Mouse (Mus musculus) CD8-positive naive resting alpha-beta T cell, adult 57 days (primary cell): Measurements from ENCODE around the gene Ap5b1. TPM values are rescaled to one million over a fixed set of nuclear protein-coding genes. Genes with fewer than 3 reads are reported as not detected.

Source experiments
- total RNA-seq: library from RNA; stranded (reverse); gene quantifications from one replicate; pipeline ENCODE4 v1.2.4, GENCODE M21; 2023

The Ap5b1 gene
- total RNA-seq: 20.0 TPM

DNA sequence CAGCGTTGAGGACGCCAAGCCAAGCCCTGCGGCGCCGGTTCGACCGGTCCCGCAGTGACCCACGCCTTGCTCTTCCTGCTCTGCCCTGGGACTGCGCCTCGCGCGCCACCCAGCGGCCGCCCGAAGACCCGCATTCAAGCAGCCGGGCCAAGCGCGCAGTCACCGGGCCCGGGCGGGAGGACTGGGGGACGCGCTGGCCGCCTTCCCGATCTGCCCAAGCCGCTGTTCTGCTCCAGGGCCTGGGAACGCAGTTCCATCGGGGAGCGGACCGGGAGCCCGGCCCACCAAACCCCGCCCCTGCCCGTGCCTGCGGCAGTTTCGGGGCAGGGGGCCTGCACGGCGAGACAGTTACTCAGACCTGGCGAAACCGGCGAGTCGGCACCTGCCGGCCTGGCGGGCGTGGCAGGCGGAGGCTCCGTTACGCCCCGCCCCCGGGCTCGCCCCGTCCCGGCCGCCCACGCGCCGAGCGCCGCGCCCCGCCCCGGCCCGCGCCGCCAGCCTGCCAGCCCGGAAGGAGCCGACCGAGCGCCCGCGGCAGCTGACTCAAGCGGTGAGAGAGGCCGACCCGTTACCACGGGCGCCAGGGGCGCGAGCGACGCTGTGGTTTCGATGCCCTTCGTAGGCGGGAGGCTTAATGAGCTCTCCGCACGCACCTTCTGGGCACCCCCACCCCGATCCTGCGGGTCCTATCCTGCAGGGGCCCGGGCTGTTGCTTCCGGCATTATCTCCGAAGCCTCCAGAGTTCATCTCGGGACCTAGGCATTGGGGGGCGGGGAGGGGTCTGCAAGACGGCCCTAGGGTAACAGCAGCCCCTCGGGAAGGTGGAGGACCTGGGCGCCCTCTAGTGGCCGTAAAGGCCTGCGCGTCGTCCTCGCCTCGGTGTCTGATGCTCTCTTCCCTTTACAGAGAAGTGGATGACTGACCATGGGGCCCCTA lies at the start of gene Ap5b1:
Gene Ap5b1 (plus strand): TSS at position 492 of the 936 bp plus-strand sequence.

DNA sequence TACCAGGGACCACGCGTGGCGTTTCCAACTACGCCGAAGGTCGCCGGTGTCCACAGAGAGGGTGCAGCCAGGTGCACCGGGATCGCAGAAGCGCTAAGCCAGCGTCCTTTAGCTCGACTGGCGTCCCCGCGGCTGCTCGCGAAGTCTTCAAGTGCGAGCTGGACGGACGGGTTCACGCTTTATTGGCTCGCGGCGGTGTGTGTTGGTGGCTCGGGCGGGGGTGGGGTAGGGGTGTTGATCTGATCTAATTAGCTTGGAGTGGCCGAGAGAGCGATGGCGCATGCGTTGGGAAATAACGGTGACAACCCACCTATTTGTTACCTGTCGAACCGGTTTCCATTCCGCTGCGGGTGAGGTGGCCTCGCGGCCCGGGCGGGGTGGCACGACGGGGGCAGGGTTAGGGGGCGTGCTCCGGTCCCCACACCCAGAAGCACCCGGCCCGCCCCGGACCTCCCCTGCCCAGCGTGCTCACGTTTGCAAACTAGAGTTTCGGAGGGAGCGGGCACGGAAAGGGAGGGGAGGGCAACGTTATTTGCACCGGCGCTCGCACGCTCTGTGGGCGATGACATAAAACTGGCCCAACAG lies 7.3 kb upstream of the Ap5b1 start, which contains the start of gene Ovol1:
Gene Ovol1 (minus strand): TSS at position 190 of the 585 bp plus-strand sequence.

DNA sequence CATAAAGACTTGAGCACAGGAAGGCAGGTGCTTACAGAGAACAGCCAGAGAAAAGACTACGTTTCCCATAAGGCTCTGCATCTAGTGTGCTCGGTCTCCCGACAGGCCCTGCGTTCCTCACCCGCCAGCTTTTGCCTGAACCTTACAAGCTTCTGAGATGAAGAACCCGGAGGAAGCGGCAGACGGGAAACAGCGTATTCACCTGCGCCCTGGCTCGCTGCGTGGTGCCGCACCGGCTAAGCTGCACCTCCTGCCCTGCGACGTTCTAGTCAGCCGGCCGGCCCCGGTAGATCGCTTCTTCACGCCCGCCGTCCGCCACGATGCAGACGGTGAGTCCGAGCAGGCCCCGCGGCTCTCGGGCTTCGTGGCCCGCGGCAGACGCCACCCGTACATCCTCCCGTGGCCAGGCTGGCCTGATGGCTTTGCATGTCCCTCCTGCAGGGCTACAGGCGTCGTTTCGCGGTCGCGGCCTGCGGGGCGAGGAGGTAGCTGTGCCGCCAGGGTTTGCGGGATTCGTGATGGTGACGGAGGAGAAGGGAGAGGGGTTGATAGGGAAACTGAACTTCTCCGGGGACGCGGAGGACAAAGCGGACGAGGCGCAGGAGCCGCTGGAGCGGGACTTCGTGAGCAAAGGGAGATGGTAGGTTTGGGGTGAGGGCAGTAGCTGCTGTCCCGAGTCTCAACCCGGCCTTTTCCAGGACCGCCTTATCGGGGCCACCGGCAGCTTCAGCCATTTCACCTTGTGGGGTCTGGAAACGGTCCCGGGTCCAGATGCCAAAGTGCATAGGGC lies 34.1 kb downstream of the Ap5b1 start, which contains the start of gene Rnaseh2c:
Gene Rnaseh2c (plus strand): TSS at position 122 of the 790 bp plus-strand sequence.

DNA sequence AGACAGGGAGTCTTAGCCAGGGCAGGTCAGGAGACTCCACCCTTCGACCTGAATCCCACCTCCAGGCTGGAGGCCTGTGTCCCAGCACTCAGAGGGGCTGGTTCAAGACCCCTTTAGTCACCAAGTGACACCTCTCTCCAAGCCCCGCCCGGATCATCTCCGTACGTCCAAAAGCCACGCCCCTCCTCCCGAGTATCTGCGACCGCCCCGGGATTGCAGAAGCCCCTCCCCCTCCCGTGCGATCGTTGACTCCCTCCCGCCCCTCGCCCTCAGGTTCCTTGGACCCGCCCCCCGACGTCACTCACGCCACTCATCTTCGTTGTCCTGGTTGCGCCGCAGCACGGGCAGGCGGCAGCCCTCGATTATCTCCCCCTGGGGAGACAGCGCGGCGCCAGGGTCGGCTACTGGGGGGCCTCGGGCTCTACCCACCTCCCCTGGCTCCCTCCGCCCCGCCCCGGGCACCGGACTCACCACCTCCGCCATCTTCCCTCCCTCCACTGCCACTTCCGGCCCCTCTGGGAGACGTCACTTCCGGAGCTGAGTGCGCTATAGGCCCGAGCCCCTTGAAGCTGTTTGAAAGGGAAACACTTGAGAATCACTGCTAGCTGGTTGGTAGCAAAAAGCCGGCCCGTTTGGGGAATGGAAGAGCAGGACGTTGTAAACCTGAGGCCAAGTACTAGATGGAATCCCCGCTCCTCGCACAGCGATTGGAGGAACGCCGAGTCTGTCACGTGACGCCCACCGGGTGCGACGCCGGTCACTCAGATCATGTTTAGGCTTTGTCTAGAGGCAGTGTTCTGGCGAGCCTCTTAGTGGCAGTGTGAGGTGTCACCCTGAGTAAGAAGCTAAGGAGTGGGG lies 42.0 kb downstream of the Ap5b1 start, which contains the start of gene Kat5:
Gene Kat5 (minus strand): TSS at position 691 of the 858 bp plus-strand sequence.

Other genes with a start within 250 kb of the Ap5b1 start
- not detected for gene Catsper1, start 232.3 kb upstream of the Ap5b1 start, total RNA-seq
- not detected for gene Cst6, start 218.5 kb upstream of the Ap5b1 start, total RNA-seq
- gene Eif1ad, start 201.3 kb upstream of the Ap5b1 start, total RNA-seq: 34.6 TPM
- 108 TPM for gene Banf1, start 200.9 kb upstream of the Ap5b1 start, total RNA-seq
- 167 TPM for gene Sart1, start 179.3 kb upstream of the Ap5b1 start, total RNA-seq
- gene Tsga10ip, start 165.5 kb upstream of the Ap5b1 start, total RNA-seq: 0.86 TPM
- 162 TPM for gene Drap1, start 143.0 kb upstream of the Ap5b1 start, total RNA-seq
- gene AI837181, start 142.9 kb upstream of the Ap5b1 start, total RNA-seq: 50.8 TPM
- gene Fosl1, start 120.5 kb upstream of the Ap5b1 start, total RNA-seq: 1.4 TPM
- gene Ccdc85b, start 110.1 kb upstream of the Ap5b1 start, total RNA-seq: 7.1 TPM
- gene Fibp, start 107.4 kb upstream of the Ap5b1 start, total RNA-seq: 91.2 TPM
- gene Ctsw, start 99.5 kb upstream of the Ap5b1 start, total RNA-seq: 223 TPM
- gene Efemp2, start 94.1 kb upstream of the Ap5b1 start, total RNA-seq: 1.4 TPM
- gene Mus81, start 79.6 kb upstream of the Ap5b1 start, total RNA-seq: 41.4 TPM
- 1,395 TPM for gene Cfl1, start 77.6 kb upstream of the Ap5b1 start, total RNA-seq
- 1.7 TPM for gene 1700020D05Rik, start 64.2 kb upstream of the Ap5b1 start, total RNA-seq
- 8.0 TPM for gene Snx32, start 57.5 kb upstream of the Ap5b1 start, total RNA-seq
- gene Ovol1, start 7.4 kb upstream of the Ap5b1 start, total RNA-seq: not detected
- gene Rnaseh2c, start 33.8 kb downstream of the Ap5b1 start, total RNA-seq: 92.9 TPM
- gene Kat5, start 42.2 kb downstream of the Ap5b1 start, total RNA-seq: 137 TPM
- gene Rela, start 69.5 kb downstream of the Ap5b1 start, total RNA-seq: 118 TPM
- 184 TPM for gene Sipa1, start 95.7 kb downstream of the Ap5b1 start, total RNA-seq
- 53.9 TPM for gene Map3k11, start 120.7 kb downstream of the Ap5b1 start, total RNA-seq
- 165 TPM for gene Pcnx3, start 120.9 kb downstream of the Ap5b1 start, total RNA-seq
- gene Kcnk7, start 136.3 kb downstream of the Ap5b1 start, total RNA-seq: not detected
- 24.1 TPM for gene Ehbp1l1, start 158.3 kb downstream of the Ap5b1 start, total RNA-seq
- gene Fam89b, start 161.6 kb downstream of the Ap5b1 start, total RNA-seq: 25.9 TPM
- gene Ltbp3, start 172.9 kb downstream of the Ap5b1 start, total RNA-seq: not detected
- gene Scyl1, start 203.4 kb downstream of the Ap5b1 start, total RNA-seq: 55.4 TPM